Mouse (Mus musculus) adrenal gland (tissue): Measurements from ENCODE around the gene Il11ra1.
"Not testable (repeated sequence)": the region's sequence is repeated elsewhere in the genome, so short reads cannot be mapped to it uniquely, and the experiment has no call there.

ENCODE experiments used
- intact Hi-C: fragments of 180-260 bp; cut with DNase I; formaldehyde crosslinking; loops from one replicate; pipeline ENCODE4 v1.15.1; 2025

Il11ra1 gene

DNA sequence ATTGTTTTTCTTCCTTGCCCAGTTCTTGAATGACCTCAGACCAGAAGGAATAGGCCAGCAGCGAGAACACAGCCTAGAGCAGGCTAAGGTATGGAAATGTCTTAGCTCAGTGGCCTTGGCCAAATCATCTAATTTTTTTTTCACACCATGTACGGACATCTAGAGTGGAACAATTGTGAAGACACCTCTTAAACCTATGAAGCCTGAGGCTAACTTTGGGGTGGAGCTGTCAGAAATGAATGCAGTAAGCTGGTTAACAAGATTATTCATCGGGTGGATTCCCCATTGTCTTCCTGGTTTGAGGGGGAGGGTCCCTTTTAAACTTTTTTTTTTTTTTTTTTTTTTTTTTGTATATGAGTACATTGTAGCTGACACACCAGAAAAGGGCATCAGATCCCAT lies 74.7 kb downstream of the Il11ra1 start:
- intact Hi-C loops, result not testable (repeated sequence)

GRCm38 (mm10) chr4:41775840-41776239 lies 76.1 kb downstream of the Il11ra1 start:
- intact Hi-C loops, result not testable (repeated sequence)

GRCm38 (mm10) chr4:41781271-41781670 lies 81.5 kb downstream of the Il11ra1 start:
- intact Hi-C loops, result not testable (repeated sequence)

DNA sequence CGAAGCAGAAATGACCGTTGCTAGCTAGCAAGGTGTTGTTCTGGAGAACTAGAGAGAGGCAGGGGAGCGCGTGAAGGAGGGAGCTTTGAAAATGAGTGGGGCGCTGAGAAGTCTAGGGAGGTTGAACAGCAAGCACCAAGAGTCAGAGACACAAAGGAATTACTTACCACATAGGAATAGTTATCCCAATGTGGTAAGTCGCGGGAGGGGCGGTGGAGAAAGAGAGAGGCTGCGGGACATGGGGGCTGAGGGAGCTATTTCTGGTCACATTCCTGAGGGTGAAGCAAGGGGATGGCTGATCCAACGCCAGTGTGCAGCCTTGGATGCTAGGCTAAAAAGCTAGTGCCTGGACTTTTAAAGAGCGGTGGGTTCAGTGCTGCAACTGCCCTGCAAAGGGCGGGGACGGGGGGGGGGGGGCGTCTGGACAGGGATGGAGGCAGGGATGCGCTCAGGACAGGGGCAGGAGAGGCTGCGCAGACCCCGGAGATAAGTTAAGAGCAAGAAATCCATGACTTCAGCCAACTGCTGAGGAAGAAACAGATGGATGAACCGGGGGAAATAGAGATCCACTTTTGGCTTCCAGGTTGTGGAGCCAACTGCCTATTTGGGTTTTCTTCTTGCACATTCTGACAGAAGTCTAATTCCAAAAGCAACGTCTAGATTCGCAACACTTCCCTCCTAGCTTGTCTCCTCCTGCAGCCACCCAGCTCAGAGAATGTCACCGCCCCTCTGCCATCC lies 82.1 kb downstream of the Il11ra1 start:
- intact Hi-C loops, result not testable (repeated sequence)

GRCm38 (mm10) chr4:41782711-41783110 lies 82.9 kb downstream of the Il11ra1 start:
- intact Hi-C loops, result not testable (repeated sequence)

GRCm38 (mm10) chr4:41783197-41783596 lies 83.4 kb downstream of the Il11ra1 start:
- intact Hi-C loops, result not testable (repeated sequence)
